13 mouse cellular contexts compared by ENCODE assay signal in the genomic region with DNA sequence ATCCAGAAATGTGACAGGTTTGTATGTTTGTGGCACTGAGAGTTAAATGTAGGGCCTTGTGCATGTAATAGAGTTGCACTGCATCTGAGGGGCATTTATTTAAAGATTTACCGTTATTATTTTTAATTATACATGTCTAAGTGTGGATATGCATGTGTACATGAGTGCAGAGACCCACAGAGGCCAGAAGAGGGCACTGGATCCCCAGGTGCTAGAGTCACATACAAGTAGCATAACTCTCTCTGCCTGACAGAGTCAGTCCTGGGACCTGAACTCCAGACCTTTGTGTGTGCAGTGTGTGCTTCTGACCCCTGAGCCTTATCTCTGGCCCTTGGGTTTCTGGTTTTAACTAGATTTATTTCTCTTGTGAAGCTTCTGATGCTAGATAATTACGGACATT. TPM values are rescaled to one million over a fixed set of nuclear protein-coding genes. Genes with fewer than 3 reads are reported as not detected.
DNase-seq lines count a peak whose midpoint lies in the region; ATAC-seq and TF ChIP-seq lines count a peak whose summit lies in the region.
"Had no signal": no experiment of that assay in that cellular context is flagged by ENCODE, and none has a peak within 500 bp of the region (broad histone marks: within the 10 kb centered on the region; RNA-seq: fewer than 3 reads in every experiment).

No protein-coding gene starts in this region.

- no peaks in the 10 kb centered on the region for H3K4me1 ChIP-seq in hindbrain, postnatal 0 days (ENCODE audit: insufficient read depth, low read length)
- no peaks in the 10 kb centered on the region for H3K4me1 ChIP-seq in hindbrain, embryonic 10.5 days (replicated peaks)
- H3K4me1 ChIP-seq: heart, embryonic 15.5 days; stomach, embryonic 15.5 days had no signal

- H3K9me3 ChIP-seq in hindbrain, postnatal 0 days (ENCODE audit: low read length): no peaks in the 10 kb centered on the region
- no peaks in the 10 kb centered on the region for H3K9me3 ChIP-seq in hindbrain, embryonic 10.5 days
- H3K9me3 ChIP-seq: heart, embryonic 15.5 days; stomach, embryonic 15.5 days had no signal

- 77% methylated on average over 2 of the region's 2 CpGs for WGBS in hindbrain, postnatal 0 days
- 66% methylated on average over 2 of the region's 2 CpGs for WGBS in hindbrain, embryonic 10.5 days

- H3K27ac ChIP-seq in hindbrain, postnatal 0 days: no peak overlapping the region
- H3K27ac ChIP-seq in hindbrain, embryonic 10.5 days: no peak overlapping the region
- H3K27ac ChIP-seq: heart, embryonic 15.5 days; stomach, embryonic 15.5 days had no signal

- DNase-seq in hindbrain, postnatal 0 days (ENCODE audit: low spot score): no peak
- DNase-seq in hindbrain, embryonic 10.5 days (ENCODE audit: low spot score): no peak
- DNase-seq in 416B (ENCODE audit: low read depth) (peak; percentile 71), NIH3T3 (ENCODE audit: low read depth) (peak; percentile 32)
- peak; percentile 46 for DNase-seq in induced T-regulatory cell, adult 2 months (ENCODE audit: low read depth)
- no peak for DNase-seq in ovary, postnatal 10 days (ENCODE audit: low spot score)
- DNase-seq in adrenal gland, postnatal 25 days: no peak
- no peak for DNase-seq in right cerebral cortex, postnatal 36 days (ENCODE audit: low spot score in 2 of 2)
- DNase-seq: kidney, adult 18-20 months; lung, postnatal 10 days; retina, postnatal 1 day had no signal

- no peak overlapping the region for H3K9ac ChIP-seq in hindbrain, postnatal 0 days (replicated peaks; ENCODE audit: low read length)
- H3K9ac ChIP-seq: heart, embryonic 15.5 days; stomach, embryonic 15.5 days had no signal

- ATAC-seq in hindbrain, postnatal 0 days: no peak

- TF ChIP-seq CTCF in hindbrain, postnatal 0 days (IDR thresholded peaks at IDR 0.05; ENCODE audit: low read depth): peak; percentile 36; the same call in 1 of the 2 replicates

- no peaks in the 10 kb centered on the region for H3K36me3 ChIP-seq in hindbrain, postnatal 0 days (ENCODE audit: insufficient read depth, low read length)
- H3K36me3 ChIP-seq in hindbrain, embryonic 10.5 days: no peaks in the 10 kb centered on the region
- H3K36me3 ChIP-seq: heart, embryonic 15.5 days; stomach, embryonic 15.5 days had no signal

- H3K4me2 ChIP-seq in hindbrain, postnatal 0 days (ENCODE audit: low read depth, low read length): no peak overlapping the region
- H3K4me2 ChIP-seq: heart, embryonic 15.5 days; stomach, embryonic 15.5 days had no signal

- no peaks in the 10 kb centered on the region for H3K27me3 ChIP-seq in hindbrain, postnatal 0 days (ENCODE audit: insufficient read depth, low read length)
- H3K27me3 ChIP-seq in hindbrain, embryonic 10.5 days (ENCODE audit: insufficient read depth, poor library complexity, severe bottlenecking): no peaks in the 10 kb centered on the region
- H3K27me3 ChIP-seq: heart, embryonic 15.5 days; stomach, embryonic 15.5 days had no signal

- no peak overlapping the region for H3K4me3 ChIP-seq in hindbrain, postnatal 0 days (ENCODE audit: low read length)
- no peak overlapping the region for H3K4me3 ChIP-seq in hindbrain, embryonic 10.5 days
- H3K4me3 ChIP-seq: heart, embryonic 15.5 days; stomach, embryonic 15.5 days had no signal

RNA-seq across cellular contexts. Expression of a gene that starts 14.8 kb away (rescaled TPM):
- total RNA-seq in hindbrain, postnatal 0 days (2014; rRNA removed): 0.21 and 0.36 TPM in 2 replicates
- polyA plus RNA-seq in hindbrain, postnatal 0 days (2015; fragmentation: Nextera tagmentation; extraction: Ambion mirVana): 1.3 and 1.4 TPM in 2 replicates
- 2.2 and 3.0 TPM in 2 replicates for polyA plus RNA-seq in hindbrain, embryonic 10.5 days (2016; fragmentation: Nextera tagmentation; extraction: Ambion mirVana)
- 0.62 and 1.3 TPM in 2 replicates for total RNA-seq in adrenal gland, postnatal 25 days (2021)

RNA-seq across cellular contexts. Expression of a gene that starts 33.0 kb away (rescaled TPM):
- 34.7 and 37.3 TPM in 2 replicates for total RNA-seq in hindbrain, postnatal 0 days (2014; rRNA removed)
- polyA plus RNA-seq in hindbrain, postnatal 0 days (2015; fragmentation: Nextera tagmentation; extraction: Ambion mirVana): 38.0 and 42.8 TPM in 2 replicates
- polyA plus RNA-seq in hindbrain, embryonic 10.5 days (2016; fragmentation: Nextera tagmentation; extraction: Ambion mirVana): 20.8 and 30.2 TPM in 2 replicates
- 4.9 and 13.1 TPM in 2 replicates for total RNA-seq in adrenal gland, postnatal 25 days (2021)

RNA-seq across cellular contexts. Expression of a gene that starts 33.5 kb away (rescaled TPM):
- total RNA-seq in hindbrain, postnatal 0 days (2014; rRNA removed): 10.0 and 13.1 TPM in 2 replicates
- 12.3 and 14.1 TPM in 2 replicates for polyA plus RNA-seq in hindbrain, postnatal 0 days (2015; fragmentation: Nextera tagmentation; extraction: Ambion mirVana)
- 16.7 and 22.2 TPM in 2 replicates for polyA plus RNA-seq in hindbrain, embryonic 10.5 days (2016; fragmentation: Nextera tagmentation; extraction: Ambion mirVana)
- total RNA-seq in adrenal gland, postnatal 25 days (2021): 22.6 and 22.8 TPM in 2 replicates

RNA-seq across cellular contexts. Expression of a gene that starts 33.6 kb away (rescaled TPM):
- 101 and 123 TPM in 2 replicates for total RNA-seq in hindbrain, postnatal 0 days (2014; rRNA removed)
- 320 and 328 TPM in 2 replicates for polyA plus RNA-seq in hindbrain, postnatal 0 days (2015; fragmentation: Nextera tagmentation; extraction: Ambion mirVana)
- polyA plus RNA-seq in hindbrain, embryonic 10.5 days (2016; fragmentation: Nextera tagmentation; extraction: Ambion mirVana): 336 and 348 TPM in 2 replicates
- total RNA-seq in adrenal gland, postnatal 25 days (2021): 68.4 and 77.9 TPM in 2 replicates

RNA-seq across cellular contexts. Expression of a gene that starts 46.4 kb away (rescaled TPM):
- 31.5 and 33.4 TPM in 2 replicates for total RNA-seq in hindbrain, postnatal 0 days (2014; rRNA removed)
- polyA plus RNA-seq in hindbrain, postnatal 0 days (2015; fragmentation: Nextera tagmentation; extraction: Ambion mirVana): 37.7 and 38.8 TPM in 2 replicates
- polyA plus RNA-seq in hindbrain, embryonic 10.5 days (2016; fragmentation: Nextera tagmentation; extraction: Ambion mirVana): 83.0 and 96.7 TPM in 2 replicates
- total RNA-seq in adrenal gland, postnatal 25 days (2021): 38.5 and 45.6 TPM in 2 replicates

Comparison
In these comparisons a context has a peak if more than half of its experiments do, and no peak if none do; other contexts are left out.
1. DNase-seq: peak in 416B (single experiment), NIH3T3 (single experiment) and induced T-regulatory cell, adult 2 months (single experiment); none in hindbrain, postnatal 0 days (single experiment), hindbrain, embryonic 10.5 days (single experiment), ovary, postnatal 10 days (single experiment), adrenal gland, postnatal 25 days (single experiment) and right cerebral cortex, postnatal 36 days (0 of 2).